Mouse (Mus musculus) thymus, postnatal 10 days (tissue): ENCODE results near the gene Gm21988.

Experiments
- DNase-seq, 2 experiments: peaks; one replicate each; pipeline ENCODE4 v3.0.0; 2021; ENCODE audit warnings: low spot score in 2 of 2

Gene Gm21988

GRCm38 (mm10) chr11:70216103-70216502 is 23.5 kb downstream of the Gm21988 start:
- no peak for DNase-seq

GRCm38 (mm10) chr11:70215301-70215700 is 24.3 kb downstream of the Gm21988 start:
- no peak for DNase-seq

- DNase-seq: no peak
Observed at GRCm38 (mm10) chr11:70214856-70215209, 24.8 kb downstream of the Gm21988 start.

GRCm38 (mm10) chr11:70214191-70214855 is 25.3 kb downstream of the Gm21988 start:
- DNase-seq: no peak

- no peak for DNase-seq
Observed at GRCm38 (mm10) chr11:70213736-70214135, 25.9 kb downstream of the Gm21988 start.

- peak in 1 of 2 experiments; percentile 49 for DNase-seq
Observed at GRCm38 (mm10) chr11:70212896-70213295, 26.7 kb downstream of the Gm21988 start.

- no peak for DNase-seq
Observed at GRCm38 (mm10) chr11:70212423-70212822, 27.2 kb downstream of the Gm21988 start, which contains the start of gene Slc16a11. Slc16a11 (plus strand) TSS chr11:70212752.

GRCm38 (mm10) chr11:70211972-70212371 is 27.7 kb downstream of the Gm21988 start:
- DNase-seq: no peak

GRCm38 (mm10) chr11:70210681-70211080 is 28.9 kb downstream of the Gm21988 start:
- no peak for DNase-seq

- DNase-seq: no peak
Observed at GRCm38 (mm10) chr11:70208778-70209388, 30.7 kb downstream of the Gm21988 start.

- no peak for DNase-seq
Observed at GRCm38 (mm10) chr11:70207283-70207682, 32.3 kb downstream of the Gm21988 start.

- DNase-seq: no peak
Observed at GRCm38 (mm10) chr11:70206801-70207200, 32.8 kb downstream of the Gm21988 start.

GRCm38 (mm10) chr11:70201691-70202090 is 37.9 kb downstream of the Gm21988 start:
- peak; percentile 51 to 86 for DNase-seq

GRCm38 (mm10) chr11:70200036-70200608 is 39.5 kb downstream of the Gm21988 start:
- no peak for DNase-seq

GRCm38 (mm10) chr11:70199107-70199506 is 40.5 kb downstream of the Gm21988 start:
- no peak for DNase-seq

- no peak for DNase-seq
Observed at GRCm38 (mm10) chr11:70198332-70198731, 41.3 kb downstream of the Gm21988 start.

- DNase-seq: no peak
Observed at GRCm38 (mm10) chr11:70193354-70194285, 46.0 kb downstream of the Gm21988 start.

GRCm38 (mm10) chr11:70192157-70192556 is 47.5 kb downstream of the Gm21988 start:
- no peak for DNase-seq

- no peak for DNase-seq
Observed at GRCm38 (mm10) chr11:70191188-70191587, 48.4 kb downstream of the Gm21988 start.

- DNase-seq: no peak
Observed at GRCm38 (mm10) chr11:70189319-70190134, 50.1 kb downstream of the Gm21988 start.
